Mouse (Mus musculus) liver, embryonic 11.5 days (tissue): ENCODE data around the gene Pld4. TPM values are rescaled to one million over a fixed set of nuclear protein-coding genes. Genes with fewer than 3 reads are reported as not detected.

Experiments
- microRNA-seq: library from miRNA; unstranded; fragments of <30 nt; microRNA quantifications from one replicate; pipeline ENCODE4, GENCODE M21; 2017; ENCODE audit warnings: borderline number of aligned reads
- polyA plus RNA-seq: library from polyadenylated mRNA; unstranded; fragments of >200 nt; fragmentation: Nextera tagmentation; extraction: Ambion mirVana; gene quantifications from 2 replicates; pipeline ENCODE4 v1.2.1, GENCODE M21; 2014

Pld4 gene
- polyA plus RNA-seq, 1 experiment from 2014 or later: 7.4 TPM

Small RNA genes within 50 kb of the gene (microRNA-seq; reads per million reads assigned to microRNA genes)
- not detected for gene Mir6940

Other genes starting within 250 kb of the Pld4 start
- gene Tmem179, start 243.9 kb upstream of the Pld4 start, polyA plus RNA-seq: 0.70 and 0.71 TPM in 2 replicates
- 4.6 and 6.5 TPM in 2 replicates for gene Inf2, start 171.9 kb upstream of the Pld4 start, polyA plus RNA-seq
- 5.6 and 7.4 TPM in 2 replicates for gene Adssl1, start 140.6 kb upstream of the Pld4 start, polyA plus RNA-seq
- gene Siva1, start 116.0 kb upstream of the Pld4 start, polyA plus RNA-seq: 216 and 222 TPM in 2 replicates
- gene Akt1, start 85.8 kb upstream of the Pld4 start, polyA plus RNA-seq: 54.9 and 62.9 TPM in 2 replicates
- gene Zbtb42, start 81.8 kb upstream of the Pld4 start, polyA plus RNA-seq: 0.96 and 1.7 TPM in 2 replicates
- gene Cep170b, start 40.2 kb upstream of the Pld4 start, polyA plus RNA-seq: 7.9 and 8.0 TPM in 2 replicates
- gene Ahnak2, start 42.0 kb downstream of the Pld4 start, polyA plus RNA-seq: 0.23 and 0.34 TPM in 2 replicates
- gene Clba1, start 48.3 kb downstream of the Pld4 start, polyA plus RNA-seq: 2.2 and 2.5 TPM in 2 replicates
- gene Cdca4, start 68.8 kb downstream of the Pld4 start, polyA plus RNA-seq: 111 and 125 TPM in 2 replicates
- 0.53 and 0.62 TPM in 2 replicates for gene Gpr132, start 107.6 kb downstream of the Pld4 start, polyA plus RNA-seq
- gene Jag2, start 169.1 kb downstream of the Pld4 start, polyA plus RNA-seq: 0.39 and 1.4 TPM in 2 replicates
- 38.4 and 43.2 TPM in 2 replicates for gene Nudt14, start 181.5 kb downstream of the Pld4 start, polyA plus RNA-seq
- gene Btbd6, start 215.8 kb downstream of the Pld4 start, polyA plus RNA-seq: 12.3 and 12.4 TPM in 2 replicates
- gene Brf1, start 240.0 kb downstream of the Pld4 start, polyA plus RNA-seq: 51.8 and 52.9 TPM in 2 replicates